Mouse (Mus musculus): ENCODE results near the gene Gm5447. TPM values are rescaled to one million over a fixed set of nuclear protein-coding genes. Genes with fewer than 3 reads are reported as not detected.

Gm5447 gene
- polyA plus RNA-seq, 1 experiment from 2014 or later: 0.06 TPM

- Histone ChIP-seq H3K4me3 (ENCODE audit: low read depth, low read length) (no peak overlapping the region), H3K36me3 (ENCODE audit: insufficient read depth, low read length) (no peaks in the 10 kb centered on the region), H3K27ac (ENCODE audit: low read length) (no peak overlapping the region), H3K9ac (replicated peaks; ENCODE audit: low read depth) (no peak overlapping the region), H3K27me3 (replicated peaks; ENCODE audit: insufficient read depth, low read length) (no peaks in the 10 kb centered on the region), H3K9me3 (ENCODE audit: low read length) (no peaks in the 10 kb centered on the region), H3K4me1 (ENCODE audit: insufficient read depth, low read depth, low read length) (peaks cover 10% of the 10 kb centered on the region; the same call in 1 of the 2 replicates), H3K4me2 (replicated peaks; ENCODE audit: low read depth, low read length) (no peak overlapping the region)
- 81% methylated on average over 15 of the region's 15 CpGs for WGBS
- DNase-seq (ENCODE audit: low spot score): no peak
- ATAC-seq: no peak
- no peak for TF ChIP-seq EP300 (IDR thresholded peaks at IDR 0.05)
- TF ChIP-seq CTCF (IDR thresholded peaks at IDR 0.05): no peak
Measured at GRCm38 (mm10) chr13:30947129-30947528, 26.9 kb upstream of the Gm5447 start.

GRCm38 (mm10) chr13:30947540-30947939 lies 26.5 kb upstream of the Gm5447 start, which contains the start of gene Hus1b:
Gene Hus1b, minus strand, starts transcription at chr13:30947759.
- Histone ChIP-seq H3K36me3 (ENCODE audit: insufficient read depth, low read length) (no peaks in the 10 kb centered on the region), H3K9ac (replicated peaks; ENCODE audit: low read depth) (no peak within 1 kb of the TSS), H3K4me3 (ENCODE audit: low read depth, low read length) (no peak within 1 kb of the TSS), H3K27me3 (replicated peaks; ENCODE audit: insufficient read depth, low read length) (no peaks in the 10 kb centered on the region), H3K27ac (ENCODE audit: low read length) (no peak within 1 kb of the TSS), H3K4me2 (replicated peaks; ENCODE audit: low read depth, low read length) (no peak within 1 kb of the TSS), H3K9me3 (ENCODE audit: low read length) (no peaks in the 10 kb centered on the region), H3K4me1 (ENCODE audit: insufficient read depth, low read depth, low read length) (peaks cover 10% of the 10 kb centered on the region; the same call in 1 of the 2 replicates)
- DNase-seq (ENCODE audit: low spot score) (no peak), ATAC-seq (no peak)
- no peak for TF ChIP-seq CTCF (IDR thresholded peaks at IDR 0.05)
- no peak for TF ChIP-seq EP300 (IDR thresholded peaks at IDR 0.05)
- 93% methylated on average over 11 of the region's 11 CpGs for WGBS

- Histone ChIP-seq H3K4me1 (ENCODE audit: insufficient read depth, low read depth, low read length) (peaks cover 10% of the 10 kb centered on the region; the same call in 1 of the 2 replicates), H3K4me3 (ENCODE audit: low read depth, low read length) (no peak overlapping the region), H3K27ac (ENCODE audit: low read length) (no peak overlapping the region), H3K4me2 (replicated peaks; ENCODE audit: low read depth, low read length) (no peak overlapping the region), H3K27me3 (replicated peaks; ENCODE audit: insufficient read depth, low read length) (no peaks in the 10 kb centered on the region), H3K9me3 (ENCODE audit: low read length) (no peaks in the 10 kb centered on the region), H3K9ac (replicated peaks; ENCODE audit: low read depth) (no peak overlapping the region), H3K36me3 (ENCODE audit: insufficient read depth, low read length) (no peaks in the 10 kb centered on the region)
- ATAC-seq (no peak), DNase-seq (ENCODE audit: low spot score) (no peak)
- TF ChIP-seq CTCF (IDR thresholded peaks at IDR 0.05): no peak
- no peak for TF ChIP-seq EP300 (IDR thresholded peaks at IDR 0.05)
- 82% methylated on average over 9 of the region's 9 CpGs for WGBS
Measured at GRCm38 (mm10) chr13:30949181-30949580, 24.8 kb upstream of the Gm5447 start.

- Histone ChIP-seq H3K9me3 (ENCODE audit: low read length) (no peaks in the 10 kb centered on the region), H3K27ac (ENCODE audit: low read length) (no peak overlapping the region), H3K36me3 (ENCODE audit: insufficient read depth, low read length) (no peaks in the 10 kb centered on the region), H3K9ac (replicated peaks; ENCODE audit: low read depth) (no peak overlapping the region), H3K4me1 (ENCODE audit: insufficient read depth, low read depth, low read length) (peaks cover 5% of the 10 kb centered on the region; the same call in 1 of the 2 replicates), H3K4me3 (ENCODE audit: low read depth, low read length) (no peak overlapping the region), H3K4me2 (replicated peaks; ENCODE audit: low read depth, low read length) (no peak overlapping the region), H3K27me3 (replicated peaks; ENCODE audit: insufficient read depth, low read length) (no peaks in the 10 kb centered on the region)
- TF ChIP-seq EP300 (IDR thresholded peaks at IDR 0.05) (no peak), CTCF (IDR thresholded peaks at IDR 0.05) (no peak)
- ATAC-seq (no peak), DNase-seq (ENCODE audit: low spot score) (no peak)
- WGBS: 69% methylated on average over 2 of the region's 2 CpGs
Measured at GRCm38 (mm10) chr13:30952044-30952443, 22.0 kb upstream of the Gm5447 start.

GRCm38 (mm10) chr13:30953580-30953979 lies 20.4 kb upstream of the Gm5447 start:
- H3K36me3 ChIP-seq (ENCODE audit: insufficient read depth, low read length): no peaks in the 10 kb centered on the region
- ATAC-seq (no peak), DNase-seq (ENCODE audit: low spot score) (no peak)
- no peaks in the 10 kb centered on the region for H3K27me3 ChIP-seq (replicated peaks; ENCODE audit: insufficient read depth, low read length)
- no peaks in the 10 kb centered on the region for H3K4me1 ChIP-seq (ENCODE audit: insufficient read depth, low read depth, low read length)
- WGBS: 18% methylated on average over 1 of the region's 1 CpGs
- H3K9me3 ChIP-seq (ENCODE audit: low read length): no peaks in the 10 kb centered on the region
- no peak overlapping the region for H3K4me2 ChIP-seq (replicated peaks; ENCODE audit: low read depth, low read length)
- no peak for TF ChIP-seq EP300 (IDR thresholded peaks at IDR 0.05)
- no peak for TF ChIP-seq CTCF (IDR thresholded peaks at IDR 0.05)
- no peak overlapping the region for H3K9ac ChIP-seq (replicated peaks; ENCODE audit: low read depth)
- H3K27ac ChIP-seq (ENCODE audit: low read length): no peak overlapping the region
- H3K4me3 ChIP-seq (ENCODE audit: low read depth, low read length): no peak overlapping the region

GRCm38 (mm10) chr13:30960714-30961113 lies 13.3 kb upstream of the Gm5447 start:
- Histone ChIP-seq H3K27me3 (replicated peaks; ENCODE audit: insufficient read depth, low read length) (no peaks in the 10 kb centered on the region), H3K4me3 (ENCODE audit: low read depth, low read length) (no peak overlapping the region), H3K4me1 (ENCODE audit: insufficient read depth, low read depth, low read length) (no peaks in the 10 kb centered on the region), H3K9ac (replicated peaks; ENCODE audit: low read depth) (no peak overlapping the region), H3K9me3 (ENCODE audit: low read length) (no peaks in the 10 kb centered on the region), H3K27ac (ENCODE audit: low read length) (no peak overlapping the region), H3K4me2 (replicated peaks; ENCODE audit: low read depth, low read length) (no peak overlapping the region), H3K36me3 (ENCODE audit: insufficient read depth, low read length) (no peaks in the 10 kb centered on the region)
- no peak for TF ChIP-seq CTCF (IDR thresholded peaks at IDR 0.05)
- TF ChIP-seq EP300 (IDR thresholded peaks at IDR 0.05): no peak
- no peak for DNase-seq (ENCODE audit: low spot score)
- no peak for ATAC-seq
- 75% methylated on average over 2 of the region's 2 CpGs for whole genome bisulfite sequencing

GRCm38 (mm10) chr13:30961932-30962331 lies 12.1 kb upstream of the Gm5447 start:
- Histone ChIP-seq H3K4me3 (ENCODE audit: low read depth, low read length) (no peak overlapping the region), H3K9me3 (ENCODE audit: low read length) (no peaks in the 10 kb centered on the region), H3K4me2 (replicated peaks; ENCODE audit: low read depth, low read length) (no peak overlapping the region), H3K27me3 (replicated peaks; ENCODE audit: insufficient read depth, low read length) (no peaks in the 10 kb centered on the region), H3K4me1 (ENCODE audit: insufficient read depth, low read depth, low read length) (0 out of 2 replicates have a peak, but pooled peaks cover 3% of the 10 kb centered on the region), H3K27ac (ENCODE audit: low read length) (no peak overlapping the region), H3K36me3 (ENCODE audit: insufficient read depth, low read length) (no peaks in the 10 kb centered on the region), H3K9ac (replicated peaks; ENCODE audit: low read depth) (no peak overlapping the region)
- 51% methylated on average over 2 of the region's 2 CpGs for WGBS
- ATAC-seq (no peak), DNase-seq (ENCODE audit: low spot score) (no peak)
- TF ChIP-seq EP300 (IDR thresholded peaks at IDR 0.05): no peak
- TF ChIP-seq CTCF (IDR thresholded peaks at IDR 0.05): no peak
